Mouse (Mus musculus) megakaryocyte, embryonic 14.5 days (primary cell): ENCODE results near the gene Frmd6.

Experiments
- FLI1 ChIP-seq: IDR thresholded peaks from 2 replicates; pipeline ENCODE4 v1.6.1; 2012; ENCODE audit warnings: low read length, inconsistent platforms, mixed read lengths
- GATA1 ChIP-seq: IDR thresholded peaks from 3 replicates; pipeline ENCODE4 v1.6.1; 2012; ENCODE audit warnings: mixed read lengths, low read length, inconsistent platforms, borderline replicate concordance

- TF ChIP-seq GATA1 (no peak), FLI1 (no peak)
Observed at GRCm38 (mm10) chr12:70807975-70808374, 17.3 kb upstream of the Frmd6 start.
